Mouse (Mus musculus) megakaryocyte, embryonic 14.5 days (primary cell): ENCODE data around the gene 9530003J23Rik.

Experiments used
- FLI1 ChIP-seq: IDR thresholded peaks from 2 replicates; pipeline ENCODE4 v1.6.1; 2012; ENCODE audit warnings: low read length, inconsistent platforms, mixed read lengths
- GATA1 ChIP-seq: IDR thresholded peaks from 3 replicates; pipeline ENCODE4 v1.6.1; 2012; ENCODE audit warnings: mixed read lengths, low read length, inconsistent platforms, borderline replicate concordance

DNA sequence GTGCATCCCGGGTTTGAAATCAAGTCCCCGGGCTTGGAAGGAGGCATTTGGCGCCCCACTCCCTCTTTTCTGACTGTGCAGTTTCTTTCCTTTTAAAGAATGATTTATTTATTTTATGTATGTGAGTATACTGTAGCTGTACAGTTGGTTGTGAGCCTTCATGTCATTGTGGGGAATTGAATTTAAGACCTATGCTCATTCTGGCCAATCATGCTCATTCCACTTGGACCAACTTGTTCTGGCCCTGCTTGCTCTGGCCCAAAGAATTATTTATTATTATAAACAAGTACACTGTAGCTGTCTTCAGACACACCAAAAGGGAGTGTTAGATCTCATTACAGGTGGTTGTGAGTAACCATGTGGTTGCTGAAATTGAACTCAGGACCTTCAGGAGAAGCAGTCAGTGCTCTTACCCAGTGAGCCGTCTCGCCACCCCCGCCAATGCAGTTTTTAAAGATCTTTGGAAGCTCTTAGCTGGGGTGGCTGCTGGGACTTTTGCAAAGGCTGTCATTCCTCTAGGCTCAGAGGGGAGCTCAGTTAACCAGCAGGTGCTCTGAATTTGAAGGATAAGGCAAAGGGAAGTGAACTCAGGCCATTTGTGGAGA lies 48.0 kb upstream of the 9530003J23Rik start:
- TF ChIP-seq GATA1 (no peak), FLI1 (no peak)
